In genomic region chr9:36916362-36916761, GRCm38 (mm10) we compare ENCODE assay signal across 9 mouse cellular contexts.
DNase-seq lines count a peak whose midpoint lies in the region; ATAC-seq and TF ChIP-seq lines count a peak whose summit lies in the region.
"Had no signal": no experiment of that assay in that cellular context is flagged by ENCODE, and none has a peak within 500 bp of the region (broad histone marks: within the 10 kb centered on the region; RNA-seq: fewer than 3 reads in every experiment).

No protein-coding gene starts in this region.

- no peaks in the 10 kb centered on the region for H3K36me3 ChIP-seq in forebrain, embryonic 12.5 days (replicated peaks)
- no peaks in the 10 kb centered on the region for H3K36me3 ChIP-seq in heart, embryonic 16.5 days (ENCODE audit: control insufficient read depth, insufficient read depth)
- H3K36me3 ChIP-seq in liver, embryonic 14.5 days (replicated peaks; ENCODE audit: control insufficient read depth, insufficient read depth, low read depth): no peaks in the 10 kb centered on the region
- H3K36me3 ChIP-seq in neural tube, embryonic 14.5 days (ENCODE audit: control insufficient read depth, insufficient read depth, low read length): no peaks in the 10 kb centered on the region

- H3K27me3 ChIP-seq in forebrain, embryonic 12.5 days: no peaks in the 10 kb centered on the region
- H3K27me3 ChIP-seq in heart, embryonic 16.5 days (ENCODE audit: control insufficient read depth, insufficient read depth, low read length): no peaks in the 10 kb centered on the region
- H3K27me3 ChIP-seq in liver, embryonic 14.5 days (ENCODE audit: control insufficient read depth, insufficient read depth, low read length): no peaks in the 10 kb centered on the region
- H3K27me3 ChIP-seq in neural tube, embryonic 14.5 days (ENCODE audit: control insufficient read depth, insufficient read depth, low read length): no peaks in the 10 kb centered on the region

- no peak overlapping the region for H3K4me2 ChIP-seq in forebrain, embryonic 12.5 days
- peak overlapping the region; percentile 49 for H3K4me2 ChIP-seq in heart, embryonic 16.5 days (ENCODE audit: low read depth, low read length)
- H3K4me2 ChIP-seq in liver, embryonic 14.5 days (ENCODE audit: low read depth): no peak overlapping the region
- no peak overlapping the region for H3K4me2 ChIP-seq in neural tube, embryonic 14.5 days (ENCODE audit: low read depth, low read length)

- H3K9ac ChIP-seq in forebrain, embryonic 12.5 days: no peak overlapping the region
- H3K9ac ChIP-seq in heart, embryonic 16.5 days (ENCODE audit: low read length): no peak overlapping the region
- H3K9ac ChIP-seq in liver, embryonic 14.5 days (replicated peaks): no peak overlapping the region
- no peak overlapping the region for H3K9ac ChIP-seq in neural tube, embryonic 14.5 days (replicated peaks; ENCODE audit: low read depth, low read length)

- H3K4me1 ChIP-seq in forebrain, embryonic 12.5 days: peaks cover 22% of the 10 kb centered on the region
- H3K4me1 ChIP-seq in heart, embryonic 16.5 days (ENCODE audit: control insufficient read depth, insufficient read depth, low read length): peaks cover 2% of the 10 kb centered on the region; the same call in 1 of the 2 replicates
- no peaks in the 10 kb centered on the region for H3K4me1 ChIP-seq in liver, embryonic 14.5 days (replicated peaks; ENCODE audit: control insufficient read depth in 2 of 2, insufficient read depth in 2 of 2, low read length in 1 of 2)
- H3K4me1 ChIP-seq in neural tube, embryonic 14.5 days (ENCODE audit: control insufficient read depth, insufficient read depth, low read length): peaks cover 4% of the 10 kb centered on the region; the same call in 1 of the 2 replicates

- H3K9me3 ChIP-seq in forebrain, embryonic 12.5 days: no peaks in the 10 kb centered on the region
- H3K9me3 ChIP-seq in heart, embryonic 16.5 days (replicated peaks; ENCODE audit: control insufficient read depth, low read length): no peaks in the 10 kb centered on the region
- H3K9me3 ChIP-seq in liver, embryonic 14.5 days (ENCODE audit: control insufficient read depth, low read length): no peaks in the 10 kb centered on the region
- no peaks in the 10 kb centered on the region for H3K9me3 ChIP-seq in neural tube, embryonic 14.5 days (ENCODE audit: control insufficient read depth, low read length)

- TF ChIP-seq EP300 in liver, embryonic 14.5 days (IDR thresholded peaks at IDR 0.05; ENCODE audit: low read depth): no peak

- WGBS in forebrain, embryonic 12.5 days: 4% methylated on average over 6 of the region's 6 CpGs
- WGBS in heart, embryonic 16.5 days: 2% methylated on average over 6 of the region's 6 CpGs
- WGBS in liver, embryonic 14.5 days (ENCODE audit: insufficient replicate concordance): 5% methylated on average over 6 of the region's 6 CpGs
- 11% methylated on average over 6 of the region's 6 CpGs for WGBS in neural tube, embryonic 14.5 days

- H3K4me3 ChIP-seq in forebrain, embryonic 12.5 days (replicated peaks): no peak overlapping the region
- H3K4me3 ChIP-seq in heart, embryonic 16.5 days (ENCODE audit: low read length): no peak overlapping the region
- no peak overlapping the region for H3K4me3 ChIP-seq in liver, embryonic 14.5 days (ENCODE audit: insufficient read depth in 1 of 2, low read depth in 2 of 2, low read length in 2 of 2)
- no peak overlapping the region for H3K4me3 ChIP-seq in neural tube, embryonic 14.5 days (ENCODE audit: low read depth, low read length)
- H3K4me3 ChIP-seq: erythroblast, embryonic 14.5 days had no signal

- H3K27ac ChIP-seq in forebrain, embryonic 12.5 days: no peak overlapping the region
- no peak overlapping the region for H3K27ac ChIP-seq in heart, embryonic 16.5 days (ENCODE audit: low read length)
- no peak overlapping the region for H3K27ac ChIP-seq in liver, embryonic 14.5 days
- no peak overlapping the region for H3K27ac ChIP-seq in neural tube, embryonic 14.5 days (ENCODE audit: low read depth, low read length)

- TF ChIP-seq CTCF in liver, embryonic 14.5 days (IDR thresholded peaks at IDR 0.05; ENCODE audit: low read depth): peak; percentile 91

- peak; percentile 83 for ATAC-seq in forebrain, embryonic 12.5 days (ENCODE audit: low FRiP score)
- 0 out of 2 replicates have a peak, but pooled peaks have one; percentile 37 for ATAC-seq in heart, embryonic 16.5 days (replicated peaks; ENCODE audit: extremely low read depth, insufficient read depth, low FRiP score)
- ATAC-seq in liver, embryonic 14.5 days (ENCODE audit: insufficient read depth): no peak
- peak; percentile 71 for ATAC-seq in neural tube, embryonic 14.5 days (ENCODE audit: low read depth)

- peak; percentile 4 to 18 for DNase-seq in CD8-positive naive resting alpha-beta T cell, adult 2 months (ENCODE audit: low read depth in 2 of 2, low spot score in 2 of 2)
- peak; percentile 32 for DNase-seq in c-Kit-positive CD71-negative TER-119-negative erythroid progenitor cells, embryonic 14.5 days (ENCODE audit: low read depth)
- DNase-seq in kidney, postnatal 14 days: peak; percentile 83
- DNase-seq in liver, embryonic 14.5 days (ENCODE audit: low read depth in 3 of 3, low spot score in 3 of 3): peak in 1 of 3 experiments; percentile 9
- DNase-seq in testis, postnatal 14 days (ENCODE audit: low spot score): peak; percentile 50
